Mouse (Mus musculus) heart, adult 2 months (tissue): Measurements from ENCODE around the gene Tnfrsf17. TPM values are rescaled to one million over a fixed set of nuclear protein-coding genes. Genes with fewer than 3 reads are reported as not detected.
"Not testable (repeated sequence)": the region's sequence is repeated elsewhere in the genome, so short reads cannot be mapped to it uniquely, and the experiment has no call there.

ENCODE experiments used
- DNase-seq, 2 experiments: peaks; one replicate each; pipeline ENCODE4 v3.0.0; 2021
- H3K27ac ChIP-seq: fragments of 200-600 bp; 2 replicates; pipeline ENCODE4 v1.8.1; 2022
- H3K27me3 ChIP-seq: fragments of 200-500 bp; 2 replicates; pipeline ENCODE4 v1.6.1; 2012; ENCODE audit warnings: mild to moderate bottlenecking, low read length, inconsistent platforms, mixed read lengths; ENCODE audit not compliant: control insufficient read depth, insufficient read depth
- H3K36me3 ChIP-seq: fragments of 200-500 bp; 2 replicates; pipeline ENCODE4 v1.6.1; 2012; ENCODE audit warnings: low read length, inconsistent platforms; ENCODE audit not compliant: control insufficient read depth, insufficient read depth
- H3K4me1 ChIP-seq: fragments of 200-500 bp; 2 replicates; pipeline ENCODE4 v1.6.1; 2011; ENCODE audit warnings: low read length; ENCODE audit not compliant: control insufficient read depth, insufficient read depth
- H3K4me3 ChIP-seq: fragments of 200-600 bp; 2 replicates; pipeline ENCODE4 v1.8.1; 2022
- H3K79me2 ChIP-seq: fragments of 200-500 bp; replicated peaks from 2 replicates; pipeline ENCODE4 v1.6.1; 2012; ENCODE audit warnings: mild to moderate bottlenecking, inconsistent platforms, low read length, moderate library complexity, mixed read lengths; ENCODE audit not compliant: control insufficient read depth, insufficient read depth
- H3K9ac ChIP-seq: fragments of 200-500 bp; 2 replicates; pipeline ENCODE4 v1.6.1; 2012; ENCODE audit warnings: low read depth, mild to moderate bottlenecking, control low read depth, inconsistent platforms, low read length, mixed read lengths
- CTCF ChIP-seq: fragments of 200-600 bp; IDR thresholded peaks from 2 replicates; pipeline ENCODE4 v1.8.1; 2022; ENCODE audit warnings: antibody characterized with exemption, mild to moderate bottlenecking, moderate library complexity
- EP300 ChIP-seq: fragments of 200-500 bp; IDR thresholded peaks from 2 replicates; pipeline ENCODE4 v1.6.1; 2011; ENCODE audit warnings: low read depth, low read length, control low read depth; ENCODE audit not compliant: insufficient read depth
- POLR2A ChIP-seq: fragments of 200-500 bp; IDR thresholded peaks from 2 replicates; pipeline ENCODE4 v1.6.1; 2011; ENCODE audit warnings: mild to moderate bottlenecking, low read depth, low read length, control low read depth; ENCODE audit not compliant: insufficient read depth
- WGBS: fragments of 180-500 bp; shearing (Covaris S2); methylation state at CpG from one replicate; pipeline ENCODE4 v1.1.7; 2018; 5-methylcytosine and 5-hydroxymethylcytosine counted together
- intact Hi-C: fragments of 180-260 bp; cut with DNase I; formaldehyde crosslinking; loops from one replicate; pipeline ENCODE4 v1.15.1; 2025
- polyA plus RNA-seq: library from polyadenylated mRNA; depleted of rRNA; stranded (reverse); fragments of >200 nt; gene quantifications from 2 replicates; pipeline ENCODE4 v1.2.3, GENCODE M21; 2012
- total RNA-seq, 2 experiments: library from RNA; stranded (reverse); gene quantifications; 2 replicates each; pipeline ENCODE4 v1.2.3; 2021

The Tnfrsf17 gene
- total and polyA plus RNA-seq, 3 experiments: 0.41 TPM; not detected in 2

- DNase-seq, intact Hi-C loops, H3K4me3 ChIP-seq, H3K9ac ChIP-seq, H3K79me2 ChIP-seq, H3K4me1 ChIP-seq, H3K27ac ChIP-seq, H3K36me3 ChIP-seq, H3K27me3 ChIP-seq: not testable (repeated sequence)
- TF ChIP-seq CTCF: peak; percentile 54
- 59% methylated on average over 1 of the region's 1 CpGs for whole genome bisulfite sequencing
Measured at GRCm38 (mm10) chr16:11297700-11298099, 15.9 kb upstream of the Tnfrsf17 start.

GRCm38 (mm10) chr16:11303741-11304140 is 9.9 kb upstream of the Tnfrsf17 start:
- Histone ChIP-seq H3K79me2 (no peaks in the 10 kb centered on the region), H3K4me1 (no peaks in the 10 kb centered on the region), H3K36me3 (no peaks in the 10 kb centered on the region), H3K27me3 (no peaks in the 10 kb centered on the region), H3K9ac (no peak overlapping the region), H3K27ac (no peak overlapping the region), H3K4me3 (no peak overlapping the region)
- TF ChIP-seq POLR2A (no peak), CTCF (no peak), EP300 (no peak)
- intact Hi-C loops: no loop called here
- no peak for DNase-seq

DNA sequence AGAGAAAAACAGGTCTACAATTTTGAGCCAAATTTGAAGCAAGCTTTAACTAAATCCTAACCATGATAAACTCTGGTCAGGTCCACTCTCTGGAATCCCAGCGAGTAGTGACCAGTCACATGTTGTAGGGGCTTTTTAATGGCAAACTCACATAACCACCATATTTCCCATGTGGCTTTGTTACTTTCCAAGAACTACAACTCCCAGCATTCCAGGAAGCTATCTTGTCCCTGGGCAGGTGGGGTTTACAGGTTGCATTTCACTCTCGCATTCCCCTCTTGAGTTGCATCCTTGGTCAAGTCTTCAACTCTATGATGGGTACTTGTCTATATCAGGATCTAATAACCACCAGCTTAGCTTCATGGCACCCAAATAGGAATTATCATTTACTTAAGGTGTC is 8.1 kb upstream of the Tnfrsf17 start:
- intact Hi-C loops: no loop called here
- Histone ChIP-seq H3K4me1 (no peaks in the 10 kb centered on the region), H3K36me3 (no peaks in the 10 kb centered on the region), H3K27me3 (no peaks in the 10 kb centered on the region), H3K4me3 (no peak overlapping the region), H3K9ac (no peak overlapping the region), H3K79me2 (no peaks in the 10 kb centered on the region), H3K27ac (no peak overlapping the region)
- WGBS: 92% methylated on average over 2 of the region's 2 CpGs
- TF ChIP-seq EP300: no peak
- TF ChIP-seq POLR2A: no peak
- TF ChIP-seq CTCF: no peak
- DNase-seq: no peak

DNA sequence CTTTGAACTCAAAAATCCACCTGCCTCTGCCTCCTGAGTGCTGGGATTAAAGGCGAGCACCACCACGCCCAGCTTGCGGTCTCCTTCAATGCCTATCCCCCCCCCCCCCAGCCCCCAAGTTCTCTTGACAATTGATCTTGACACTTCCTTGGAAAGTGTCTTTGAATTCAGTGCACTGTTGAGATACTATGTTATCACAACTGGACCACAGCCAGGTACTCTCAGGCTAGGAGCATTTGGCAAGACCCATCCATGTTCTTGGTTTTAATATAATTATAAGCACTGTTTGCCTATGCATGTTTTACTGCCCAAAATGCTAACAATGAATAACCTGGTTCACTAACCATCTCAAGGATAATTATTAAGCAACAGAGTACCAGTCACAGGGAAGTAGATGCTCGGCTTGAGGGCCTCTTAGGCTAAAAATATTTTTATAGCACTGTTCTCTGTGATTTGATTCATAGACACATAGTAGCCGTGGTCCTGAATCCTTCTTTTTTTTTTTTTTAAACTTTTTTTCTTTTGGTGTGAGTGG is 2.2 kb downstream of the Tnfrsf17 start:
- DNase-seq: no peak
- H3K9ac ChIP-seq: no peak overlapping the region
- WGBS: 31% methylated on average over 5 of the region's 5 CpGs

GRCm38 (mm10) chr16:11316748-11317147 is 3.1 kb downstream of the Tnfrsf17 start:
- intact Hi-C loops: no loop called here
- WGBS: 80% methylated on average over 5 of the region's 5 CpGs

More for the DNA sequence above, 2.2 kb downstream of the Tnfrsf17 start:
- no peaks in the 10 kb centered on the region for H3K36me3 ChIP-seq
- no peak overlapping the region for H3K27ac ChIP-seq
- H3K4me3 ChIP-seq: no peak overlapping the region
- no peaks in the 10 kb centered on the region for H3K27me3 ChIP-seq
- intact Hi-C loops: no loop called here
- TF ChIP-seq POLR2A: no peak
- TF ChIP-seq CTCF: no peak
- no peak for TF ChIP-seq EP300
- H3K4me1 ChIP-seq: no peaks in the 10 kb centered on the region; the same call in 1 of the 2 replicates
- H3K79me2 ChIP-seq: no peaks in the 10 kb centered on the region

GRCm38 (mm10) chr16:11317324-11317723 is 3.7 kb downstream of the Tnfrsf17 start:
- H3K4me1 ChIP-seq: no peaks in the 10 kb centered on the region; the same call in 1 of the 2 replicates
- DNase-seq: peak in 1 of 2 experiments; percentile 23
- 42% methylated on average over 6 of the region's 6 CpGs for WGBS
- no peak overlapping the region for H3K4me3 ChIP-seq
- no peaks in the 10 kb centered on the region for H3K27me3 ChIP-seq
- no peaks in the 10 kb centered on the region for H3K79me2 ChIP-seq
- no peaks in the 10 kb centered on the region for H3K36me3 ChIP-seq
- H3K27ac ChIP-seq: no peak overlapping the region
- H3K9ac ChIP-seq: no peak overlapping the region
- no peak for TF ChIP-seq POLR2A
- no peak for TF ChIP-seq CTCF
- 0 out of 2 replicates have a peak, but pooled peaks have one; percentile 20 for TF ChIP-seq EP300
- intact Hi-C loops: no loop called here

More at GRCm38 (mm10) chr16:11316748-11317147, 3.1 kb downstream of the Tnfrsf17 start:
- Histone ChIP-seq H3K27me3 (no peaks in the 10 kb centered on the region), H3K4me1 (no peaks in the 10 kb centered on the region; the same call in 1 of the 2 replicates), H3K36me3 (no peaks in the 10 kb centered on the region), H3K9ac (no peak overlapping the region), H3K79me2 (no peaks in the 10 kb centered on the region), H3K4me3 (no peak overlapping the region), H3K27ac (no peak overlapping the region)
- TF ChIP-seq CTCF (peak; percentile 32), POLR2A (no peak)
- DNase-seq: no peak
